Mouse (Mus musculus) kidney, adult 2 months (tissue): ENCODE results near the gene Sox1. TPM values are rescaled to one million over a fixed set of nuclear protein-coding genes. Genes with fewer than 3 reads are reported as not detected.

Experiments used
- DNase-seq: peaks from one replicate; pipeline ENCODE4 v3.0.0; 2021
- H3K27ac ChIP-seq: fragments of 200-500 bp; 2 replicates; pipeline ENCODE4 v1.5.1; 2012; ENCODE audit warnings: low read depth, low read length, control low read depth, inconsistent platforms; ENCODE audit not compliant: insufficient read depth
- H3K27me3 ChIP-seq: fragments of 200-500 bp; replicated peaks from 2 replicates; pipeline ENCODE4 v1.6.1; 2012; ENCODE audit warnings: mild to moderate bottlenecking, moderate library complexity, low read length, inconsistent platforms; ENCODE audit not compliant: control insufficient read depth, insufficient read depth
- H3K36me3 ChIP-seq: fragments of 200-500 bp; 2 replicates; pipeline ENCODE4 v1.6.1; 2012; ENCODE audit warnings: mild to moderate bottlenecking, moderate library complexity, low read length, inconsistent platforms; ENCODE audit not compliant: control insufficient read depth, insufficient read depth
- H3K4me1 ChIP-seq: fragments of 200-500 bp; 2 replicates; pipeline ENCODE4 v1.6.1; 2011; ENCODE audit warnings: low read length; ENCODE audit not compliant: control insufficient read depth, insufficient read depth
- H3K4me3 ChIP-seq: fragments of 200-500 bp; 2 replicates; pipeline ENCODE4 v1.5.1; 2011; ENCODE audit warnings: mild to moderate bottlenecking, low read depth, low read length, control low read depth; ENCODE audit not compliant: insufficient read depth
- CTCF ChIP-seq: fragments of 200-500 bp; conservative IDR thresholded peaks from 2 replicates; pipeline ENCODE4 v1.5.1; 2011; ENCODE audit warnings: low read depth, mild to moderate bottlenecking, control low read depth, low read length, moderate library complexity, mixed read lengths; ENCODE audit not compliant: insufficient read depth, insufficient read length
- POLR2A ChIP-seq: fragments of 200-500 bp; IDR thresholded peaks from one replicate; pipeline ENCODE4 v1.6.1; 2011; ENCODE audit warnings: low read depth, low read length, control low read depth
- WGBS: fragments of 180-500 bp; shearing (Covaris S2); methylation state at CpG from one replicate; pipeline ENCODE4 v1.1.7; 2018; 5-methylcytosine and 5-hydroxymethylcytosine counted together
- polyA plus RNA-seq: library from polyadenylated mRNA; depleted of rRNA; stranded (reverse); fragments of >200 nt; gene quantifications from 2 replicates; pipeline ENCODE4 v1.2.3, GENCODE M21; 2012

Gene Sox1
- polyA plus RNA-seq, 1 experiment = not detected

- TF ChIP-seq POLR2A = no peak
- no peak for TF ChIP-seq CTCF
- 3% methylated on average over 74 of the region's 74 CpGs for WGBS
- Histone ChIP-seq H3K36me3 (no peaks in the 10 kb centered on the region), H3K27ac (no peak overlapping the region), H3K4me3 (no peak overlapping the region), H3K4me1 (no peaks in the 10 kb centered on the region), H3K27me3 (peaks cover 4% of the 10 kb centered on the region)
- DNase-seq = no peak
Observed at GRCm38 (mm10) chr8:12385686-12386488, 9.2 kb upstream of the Sox1 start.

DNA sequence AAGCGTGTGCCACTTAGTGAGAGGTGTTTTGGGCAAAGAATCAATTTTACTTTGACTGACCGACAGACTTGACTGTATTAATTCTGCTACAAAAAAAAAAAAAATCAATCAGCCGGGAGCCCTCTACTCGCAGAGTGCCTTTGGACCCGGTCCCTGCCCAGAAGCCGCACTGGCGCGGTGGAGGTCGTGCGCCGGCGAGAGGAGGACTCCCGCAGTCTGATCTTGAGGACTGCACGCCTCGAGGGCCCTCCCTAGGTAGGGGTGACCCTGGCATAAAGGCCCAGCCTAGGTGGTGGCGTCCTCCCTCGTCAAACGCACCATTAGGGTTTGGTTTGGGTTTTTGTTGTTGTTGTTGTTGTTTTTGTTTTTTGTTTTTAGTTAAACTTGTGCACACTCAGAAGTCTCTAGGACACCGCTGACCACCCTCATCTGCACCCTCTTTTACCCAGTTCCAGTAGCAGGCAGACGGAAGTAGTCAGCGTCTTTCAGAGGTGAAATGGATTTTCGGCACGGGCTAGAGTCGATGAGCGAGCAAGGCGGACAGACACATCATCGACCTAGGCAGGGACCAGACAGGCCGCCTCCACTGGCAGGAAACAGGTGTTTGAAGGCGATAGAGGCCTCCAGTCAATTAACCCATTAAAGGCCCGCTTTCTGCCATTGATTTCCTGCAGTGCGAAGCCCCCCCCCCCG, 8.4 kb upstream of the Sox1 start:
- Histone ChIP-seq H3K4me1 (no peaks in the 10 kb centered on the region), H3K27ac (no peak overlapping the region), H3K36me3 (no peaks in the 10 kb centered on the region), H3K27me3 (peaks cover 6% of the 10 kb centered on the region), H3K4me3 (no peak overlapping the region)
- TF ChIP-seq POLR2A (no peak), CTCF (no peak)
- no peak for DNase-seq
- WGBS = 4% methylated on average over 32 of the region's 32 CpGs

DNA sequence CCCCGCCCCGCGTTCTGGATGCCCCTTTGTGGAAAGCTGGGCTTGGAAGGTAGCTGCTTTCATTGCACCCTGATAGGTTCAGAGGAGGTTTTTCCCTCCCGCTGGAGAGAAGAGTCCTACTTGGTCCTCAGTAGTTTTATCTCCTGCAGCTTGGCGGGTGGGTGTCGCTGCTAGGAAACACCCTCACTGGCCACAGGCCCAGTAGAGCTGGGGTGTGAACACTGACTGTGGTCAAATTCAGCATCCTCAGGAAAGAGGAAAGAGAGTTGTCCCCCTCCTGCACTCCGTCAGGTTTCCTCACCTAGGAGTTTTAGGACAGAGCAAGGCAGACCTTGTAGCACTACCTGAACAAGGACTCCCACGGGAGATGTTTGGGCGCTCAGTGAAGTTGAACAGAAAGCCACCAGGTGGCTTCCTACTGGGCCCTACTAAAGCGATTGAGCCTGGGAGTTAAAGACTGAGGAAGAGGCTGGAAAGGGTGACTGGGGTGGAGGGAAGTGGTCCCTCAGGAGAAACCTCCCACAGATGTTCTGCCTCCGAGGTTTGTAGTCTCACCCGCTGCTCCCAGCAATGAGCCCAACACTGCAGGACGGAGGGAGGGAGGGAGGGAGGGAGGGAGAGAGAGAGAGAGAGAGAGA, 7.8 kb upstream of the Sox1 start:
- H3K27me3 ChIP-seq = peaks cover 9% of the 10 kb centered on the region
- 4% methylated on average over 13 of the region's 13 CpGs for WGBS
- no peak overlapping the region for H3K27ac ChIP-seq
- no peak overlapping the region for H3K4me3 ChIP-seq
- DNase-seq = no peak
- no peaks in the 10 kb centered on the region for H3K4me1 ChIP-seq
- no peaks in the 10 kb centered on the region for H3K36me3 ChIP-seq
- TF ChIP-seq POLR2A = no peak
- TF ChIP-seq CTCF = no peak

DNA sequence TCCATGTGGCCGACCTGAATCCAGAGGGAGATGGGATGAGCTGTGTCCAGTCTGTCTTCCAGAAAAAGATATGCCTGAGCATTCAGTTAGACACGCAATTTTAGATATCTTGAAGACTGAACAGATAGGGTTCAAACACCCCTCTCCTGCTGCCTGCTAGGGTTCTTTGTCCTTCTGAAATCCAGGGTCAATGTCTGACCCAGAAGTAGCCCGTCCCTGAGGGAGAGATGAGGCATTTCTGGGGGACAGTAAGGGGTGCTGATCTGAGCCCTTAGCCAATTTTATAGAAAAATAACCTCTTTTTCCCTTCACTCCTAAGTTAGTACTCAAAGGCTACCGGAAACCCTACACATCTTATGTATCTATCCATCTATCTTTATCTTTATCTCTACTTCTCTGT, 7.2 kb upstream of the Sox1 start:
- Histone ChIP-seq H3K4me1 (no peaks in the 10 kb centered on the region), H3K27me3 (peaks cover 9% of the 10 kb centered on the region), H3K36me3 (no peaks in the 10 kb centered on the region), H3K4me3 (no peak overlapping the region), H3K27ac (no peak overlapping the region)
- 13% methylated on average over 4 of the region's 4 CpGs for WGBS
- no peak for TF ChIP-seq CTCF
- TF ChIP-seq POLR2A = no peak
- DNase-seq = no peak

DNA sequence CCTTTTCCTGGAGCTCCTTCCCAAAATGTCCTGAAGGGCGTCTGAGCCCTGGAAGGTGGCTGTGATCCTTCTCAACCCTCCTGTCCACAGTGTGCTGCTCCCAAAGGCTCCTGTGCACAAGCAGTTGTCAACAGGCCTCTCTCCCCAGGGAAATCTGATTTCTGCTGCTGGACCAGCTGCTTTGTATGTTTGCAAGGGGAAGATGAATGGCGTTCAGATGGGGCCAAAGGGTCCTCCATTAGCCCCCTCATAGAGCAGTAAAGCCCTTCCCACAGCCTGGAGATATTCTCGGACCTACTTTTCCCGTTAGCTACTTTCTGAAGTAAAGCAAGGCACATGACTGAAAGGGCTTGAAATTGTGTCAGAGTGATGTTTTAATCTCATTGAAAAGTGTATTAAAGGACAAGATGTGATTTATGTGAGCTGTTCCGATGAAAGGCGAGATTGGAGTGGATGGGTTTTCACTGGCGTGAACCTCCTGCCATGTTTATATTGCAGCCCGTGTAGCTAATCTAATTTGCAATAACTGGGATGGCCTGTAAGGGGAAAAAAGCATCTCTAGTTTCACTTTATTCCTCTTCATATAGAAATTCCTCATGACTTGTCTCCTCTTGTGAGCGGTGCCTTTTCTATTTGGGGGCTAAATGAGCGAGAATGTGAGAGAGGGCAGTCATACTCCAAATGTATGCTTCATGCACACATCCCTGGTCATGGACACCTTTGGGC, 6.5 kb upstream of the Sox1 start:
- H3K27me3 ChIP-seq = peaks cover 9% of the 10 kb centered on the region
- 11% methylated on average over 10 of the region's 10 CpGs for WGBS
- no peaks in the 10 kb centered on the region for H3K4me1 ChIP-seq
- no peak for DNase-seq
- no peaks in the 10 kb centered on the region for H3K36me3 ChIP-seq
- TF ChIP-seq CTCF (no peak), POLR2A (no peak)
- H3K4me3 ChIP-seq = no peak overlapping the region
- no peak overlapping the region for H3K27ac ChIP-seq

DNA sequence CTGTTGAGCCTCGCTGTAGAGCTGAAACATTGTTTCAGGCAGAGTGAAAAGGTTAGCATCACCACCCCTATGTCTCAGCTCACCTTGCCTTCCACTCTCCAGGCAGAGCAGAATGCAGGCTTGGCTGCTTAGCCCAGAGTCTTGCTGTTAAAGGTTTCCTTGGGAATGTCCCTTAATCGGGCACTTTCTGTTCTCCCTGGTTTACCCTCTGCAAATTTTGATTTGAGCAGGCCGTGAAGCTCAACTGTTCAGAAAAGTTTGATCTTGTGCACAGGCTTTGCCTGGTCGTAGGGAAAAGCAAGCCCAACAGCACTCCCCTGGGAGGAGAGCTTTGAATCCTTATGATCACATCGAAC, 6.0 kb upstream of the Sox1 start:
- Histone ChIP-seq H3K4me3 (no peak overlapping the region), H3K27ac (no peak overlapping the region), H3K4me1 (no peaks in the 10 kb centered on the region), H3K36me3 (no peaks in the 10 kb centered on the region), H3K27me3 (peaks cover 11% of the 10 kb centered on the region)
- DNase-seq = no peak
- TF ChIP-seq CTCF (no peak), POLR2A (no peak)
- WGBS = 5% methylated on average over 5 of the region's 5 CpGs

- Histone ChIP-seq H3K4me1 (no peaks in the 10 kb centered on the region), H3K36me3 (no peaks in the 10 kb centered on the region), H3K27ac (no peak overlapping the region), H3K27me3 (peaks cover 12% of the 10 kb centered on the region), H3K4me3 (no peak overlapping the region)
- 5% methylated on average over 29 of the region's 29 CpGs for WGBS
- TF ChIP-seq CTCF (no peak), POLR2A (no peak)
- no peak for DNase-seq
Observed at GRCm38 (mm10) chr8:12389801-12390639, 5.1 kb upstream of the Sox1 start.
